Mouse (Mus musculus) ES-E14 (cell line): ENCODE data around the gene Ldb2. TPM values are rescaled to one million over a fixed set of nuclear protein-coding genes. Genes with fewer than 3 reads are reported as not detected.
A peak's percentile ranks its signal among the peaks of the same experiment; 100 is the strongest.

Source experiments
- DNase-seq: peaks from one replicate; pipeline ENCODE4 v3.0.0-alpha.2; 2013; ENCODE audit warnings: low read depth, low spot score
- H3K27ac ChIP-seq: 2 replicates; pipeline ENCODE4 v1.5.1; 2012; ENCODE audit warnings: low read depth, mild to moderate bottlenecking, low read length, moderate library complexity, mixed read lengths; ENCODE audit not compliant: poor library complexity, insufficient read depth, severe bottlenecking
- H3K36me3 ChIP-seq: 2 replicates; pipeline ENCODE4 v1.6.1; 2012; ENCODE audit warnings: mild to moderate bottlenecking, low read length, moderate library complexity, mixed read lengths; ENCODE audit not compliant: control insufficient read depth, poor library complexity, insufficient read depth, severe bottlenecking
- H3K4me1 ChIP-seq, 2 experiments: fragments of 150-350 bp in 1 of 2; sonication (generic) in 1 of 2; 2 replicates each; pipeline ENCODE4 v1.6.1; 2012; ENCODE audit warnings: low read length in 2 of 2, mild to moderate bottlenecking in 1 of 2, mixed read lengths in 1 of 2; ENCODE audit not compliant: control insufficient read depth in 2 of 2, insufficient read depth in 2 of 2, poor library complexity in 1 of 2
- H3K4me3 ChIP-seq, 2 experiments: fragments of 150-350 bp in 1 of 2; sonication (generic) in 1 of 2; 2 replicates each; pipeline ENCODE4 v1.5.1; 2012; ENCODE audit warnings: low read length in 2 of 2, low read depth in 1 of 2, mild to moderate bottlenecking in 1 of 2, mixed read lengths in 1 of 2; ENCODE audit not compliant: insufficient read depth in 1 of 2, poor library complexity in 1 of 2, severe bottlenecking in 1 of 2
- H3K9ac ChIP-seq: 2 replicates; pipeline ENCODE4 v1.6.1; 2012; ENCODE audit warnings: low read depth, mild to moderate bottlenecking, low read length, mixed read lengths; ENCODE audit not compliant: poor library complexity, insufficient read depth, severe bottlenecking
- H3K9me3 ChIP-seq: fragments of 150-350 bp; sonication (generic); 2 replicates; pipeline ENCODE4 v1.6.1; 2012; ENCODE audit warnings: low read depth, mild to moderate bottlenecking, low read length; ENCODE audit not compliant: control insufficient read depth, insufficient read depth
- CHD2 ChIP-seq: IDR thresholded peaks from 2 replicates; pipeline ENCODE4 v1.6.1; 2014; ENCODE audit warnings: mild to moderate bottlenecking, low read depth, low read length, inconsistent platforms
- HCFC1 ChIP-seq: IDR thresholded peaks from 2 replicates; pipeline ENCODE4 v1.6.1; 2012; ENCODE audit warnings: low read length, inconsistent platforms, borderline replicate concordance; ENCODE audit not compliant: insufficient read depth
- MAFK ChIP-seq: IDR thresholded peaks from 2 replicates; pipeline ENCODE4 v1.6.1; 2014; ENCODE audit warnings: mild to moderate bottlenecking, low read depth, low read length, inconsistent platforms; ENCODE audit not compliant: insufficient read depth
- ZC3H11A ChIP-seq: IDR thresholded peaks from 2 replicates; pipeline ENCODE4 v1.6.1; 2012; ENCODE audit warnings: low read depth, mild to moderate bottlenecking, inconsistent platforms, low read length, borderline replicate concordance
- ZNF384 ChIP-seq: IDR thresholded peaks from 2 replicates; pipeline ENCODE4 v1.6.1; 2012; ENCODE audit warnings: low read depth, low read length, inconsistent platforms
- in situ Hi-C, 2 experiments: fragments of 600-800 bp; cut with MboI; formaldehyde crosslinking; loops; one replicate each; pipeline ENCODE4 v1.15.1; 2025; ENCODE audit warnings: low sequenced_read_pairs in 2 of 2, inconsistent platforms in 1 of 2; ENCODE audit not compliant: unreplicated experiment in 2 of 2
- total RNA-seq: library from RNA; depleted of rRNA; stranded (reverse); fragments of 300-350 nt; gene quantifications from 2 replicates; pipeline ENCODE4 v1.2.3, GENCODE M21; 2012

Gene Ldb2
- total RNA-seq, 1 experiment: 0.40 TPM

DNA sequence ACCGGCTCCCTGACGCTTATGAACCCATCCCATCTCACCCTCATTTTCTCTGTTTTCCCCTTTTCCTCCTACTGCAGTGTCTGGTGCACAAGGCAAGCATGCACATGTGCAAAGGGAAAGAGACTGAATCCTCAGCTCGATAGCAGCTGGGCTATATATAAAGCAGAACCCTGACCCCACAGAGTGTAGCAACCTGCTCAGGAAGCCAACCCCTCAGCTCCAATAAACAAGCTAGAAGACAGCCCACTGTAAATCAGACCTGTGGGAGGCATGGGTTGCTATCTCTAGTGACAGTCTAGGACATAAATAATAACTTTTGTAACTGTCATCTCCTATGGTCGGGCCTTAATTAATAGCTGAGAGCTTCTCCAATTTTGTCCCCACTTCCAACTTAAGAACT is 158.4 kb downstream of the Ldb2 start:
- in situ Hi-C loops: no loop called here
- no peak for TF ChIP-seq ZNF384
- no peak for TF ChIP-seq ZC3H11A
- TF ChIP-seq HCFC1: no peak
- TF ChIP-seq MAFK: no peak

DNA sequence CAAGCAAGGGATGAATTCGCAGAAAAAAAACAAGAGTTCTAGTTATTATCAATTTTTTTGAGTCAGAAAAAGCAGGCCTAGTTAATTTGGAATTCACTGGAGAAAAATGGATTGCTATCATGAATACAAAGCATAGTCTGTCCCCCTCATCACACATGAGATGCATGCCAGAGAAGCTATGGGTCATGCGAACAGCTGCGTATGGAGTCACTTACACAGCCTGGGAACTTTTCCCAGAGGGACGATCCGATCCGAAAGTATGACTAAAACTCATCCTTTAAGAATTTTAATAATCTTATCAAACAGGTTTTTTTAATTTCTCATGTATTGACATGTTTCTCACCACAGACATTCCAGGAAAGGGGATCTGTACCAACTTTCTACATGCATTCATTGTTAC is 163.9 kb downstream of the Ldb2 start:
- Histone ChIP-seq H3K9me3 (no peaks in the 10 kb centered on the region), H3K9ac (no peak overlapping the region), H3K4me1 (no peaks in the 10 kb centered on the region), H3K36me3 (no peaks in the 10 kb centered on the region), H3K27ac (no peak overlapping the region), H3K4me3 (no peak overlapping the region)
- TF ChIP-seq CHD2: no peak
- no peak for TF ChIP-seq HCFC1
- TF ChIP-seq ZNF384: no peak
- TF ChIP-seq MAFK: no peak
- no peak for TF ChIP-seq ZC3H11A
- in situ Hi-C loops: no loop called here
- DNase-seq: no peak

More for the DNA sequence above, 158.4 kb downstream of the Ldb2 start:
- no peaks in the 10 kb centered on the region for H3K36me3 ChIP-seq
- H3K9me3 ChIP-seq: no peaks in the 10 kb centered on the region
- no peak overlapping the region for H3K27ac ChIP-seq
- H3K4me3 ChIP-seq: no peak overlapping the region
- no peak overlapping the region for H3K9ac ChIP-seq
- no peak for DNase-seq
- H3K4me1 ChIP-seq: no peaks in the 10 kb centered on the region

DNA sequence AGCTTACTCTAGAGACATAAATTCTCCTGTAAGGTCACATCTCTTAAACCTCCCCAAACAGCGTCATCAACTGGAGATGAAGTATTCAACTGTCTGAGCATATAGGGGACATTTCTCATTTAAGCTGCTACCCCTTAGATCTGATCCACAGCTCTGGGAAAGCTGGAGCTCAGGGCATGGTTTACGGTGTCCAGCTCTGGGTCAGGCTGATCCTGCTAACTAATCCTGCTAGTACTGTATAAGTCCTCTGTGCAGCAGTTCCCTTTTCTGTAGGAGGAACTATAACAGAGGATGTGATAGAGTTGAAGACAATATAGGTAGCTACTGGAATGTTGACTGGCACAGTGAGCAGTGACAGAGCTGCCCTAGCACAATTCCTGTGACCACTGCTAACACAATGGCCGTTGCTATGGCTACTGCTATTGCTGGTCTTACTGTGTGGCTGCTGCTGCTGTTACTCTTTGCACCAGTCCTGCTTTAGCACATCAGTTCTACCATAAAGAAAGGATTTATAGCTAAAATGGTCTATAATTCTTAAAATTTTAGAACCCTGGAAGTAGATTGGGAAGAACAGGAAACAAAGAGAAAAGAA is 170.3 kb downstream of the Ldb2 start:
- no peak overlapping the region for H3K4me3 ChIP-seq
- H3K27ac ChIP-seq: no peak overlapping the region
- in situ Hi-C loops: no loop called here
- no peak overlapping the region for H3K9ac ChIP-seq
- TF ChIP-seq MAFK: no peak
- no peak for TF ChIP-seq ZC3H11A
- no peak for DNase-seq
- no peaks in the 10 kb centered on the region for H3K4me1 ChIP-seq
- H3K9me3 ChIP-seq: no peaks in the 10 kb centered on the region
- no peaks in the 10 kb centered on the region for H3K36me3 ChIP-seq

DNA sequence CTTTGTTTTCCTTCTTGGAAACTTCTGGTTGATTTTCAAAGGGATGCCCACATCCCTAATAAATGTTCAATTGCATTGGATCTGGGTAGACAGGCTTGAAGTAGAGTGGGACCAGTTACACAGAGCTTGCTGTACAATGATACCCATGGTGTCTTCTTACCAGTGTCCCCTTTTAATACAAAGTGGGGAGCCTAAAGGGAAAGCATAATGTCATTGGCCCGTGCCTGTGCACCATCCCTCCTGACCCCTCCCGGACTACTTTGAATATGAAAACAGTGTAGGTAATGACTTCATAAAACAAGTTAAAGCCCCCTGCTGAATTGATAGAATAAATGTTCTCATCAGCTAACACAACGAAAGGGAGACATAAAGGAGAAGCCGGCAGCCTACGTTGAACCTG is 172.0 kb downstream of the Ldb2 start:
- Histone ChIP-seq H3K4me3 (no peak overlapping the region), H3K4me1 (no peaks in the 10 kb centered on the region), H3K9me3 (no peaks in the 10 kb centered on the region), H3K36me3 (no peaks in the 10 kb centered on the region), H3K27ac (no peak overlapping the region), H3K9ac (no peak overlapping the region)
- TF ChIP-seq ZC3H11A: no peak
- no peak for TF ChIP-seq HCFC1
- TF ChIP-seq CHD2: no peak
- no peak for TF ChIP-seq ZNF384
- no peak for TF ChIP-seq MAFK
- in situ Hi-C loops: no loop called here
- DNase-seq: no peak

DNA sequence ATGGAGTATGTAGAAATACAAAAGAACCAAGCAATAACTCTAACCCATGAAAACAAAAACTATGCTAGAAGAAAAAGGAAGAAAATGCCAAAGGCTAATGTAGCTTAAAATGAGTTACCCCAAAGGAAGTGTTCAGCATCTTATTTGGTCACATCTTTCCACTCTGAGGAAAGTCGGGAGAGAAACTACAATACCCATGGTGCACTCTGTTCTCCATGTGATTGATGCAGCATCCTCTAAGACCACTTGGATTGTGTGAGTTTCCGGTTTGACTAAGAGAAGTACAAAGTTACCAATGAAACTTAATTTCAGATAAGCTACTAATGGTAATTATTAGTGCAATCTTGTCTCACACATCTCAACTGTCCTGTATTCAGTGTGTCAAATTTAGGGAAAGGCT is 172.6 kb downstream of the Ldb2 start:
- TF ChIP-seq HCFC1 (peak; percentile 72), CHD2 (no peak), ZNF384 (no peak), MAFK (no peak), ZC3H11A (no peak)
- H3K9me3 ChIP-seq: no peaks in the 10 kb centered on the region
- H3K4me1 ChIP-seq: no peaks in the 10 kb centered on the region
- DNase-seq: no peak
- no peak overlapping the region for H3K4me3 ChIP-seq
- in situ Hi-C loops: no loop called here
- H3K27ac ChIP-seq: no peak overlapping the region
- H3K36me3 ChIP-seq: no peaks in the 10 kb centered on the region
- H3K9ac ChIP-seq: no peak overlapping the region
